Mouse (Mus musculus) adrenal gland, adult 10 weeks (tissue): ENCODE results near the gene Gm28961. TPM values are rescaled to one million over a fixed set of nuclear protein-coding genes. Genes with fewer than 3 reads are reported as not detected.

Experiments used
- polyA plus RNA-seq: library from polyadenylated mRNA; stranded (reverse); fragments of 350-450 nt; fragmentation: Illumina TruSeq; extraction: RNeasy Lipid Tissue Mini Kit (QIAGEN cat#74804); gene quantifications from one replicate; pipeline ENCODE4 v1.2.3, GENCODE M21; 2014; ENCODE audit warnings: low read depth, low replicate concordance

Gm28961 gene
- polyA plus RNA-seq = not detected

GRCm38 (mm10) chrY:57705397-57705796 lies at the start of gene Gm28961:
Gene Gm28961, plus strand, starts transcription at chrY:57705697.

Other genes with a start within 250 kb of the Gm28961 start
- gene Gm21943, start 172.0 kb upstream of the Gm28961 start, polyA plus RNA-seq = not detected